Mouse (Mus musculus) cerebellum, adult 11-12 months (tissue): ENCODE data around the gene Med17.

Source experiments
- DNase-seq: peaks from one replicate; pipeline ENCODE4 v3.0.0; 2022

The Med17 gene

GRCm38 (mm10) chr9:15287846-15288245 is 8.1 kb upstream of the Med17 start:
- DNase-seq = no peak

- no peak for DNase-seq
These were observed 5.7 kb upstream of the Med17 start for GRCm38 (mm10) chr9:15285443-15285842.

- DNase-seq = no peak
These were observed 754 bp upstream of the Med17 start for GRCm38 (mm10) chr9:15280491-15280879.

GRCm38 (mm10) chr9:15279139-15279648 is 537 bp downstream of the Med17 start:
- no peak for DNase-seq

GRCm38 (mm10) chr9:15278343-15278742 is 1.4 kb downstream of the Med17 start:
- DNase-seq = no peak

GRCm38 (mm10) chr9:15276855-15277254 is 2.9 kb downstream of the Med17 start:
- no peak for DNase-seq

GRCm38 (mm10) chr9:15273981-15274380 is 5.8 kb downstream of the Med17 start:
- DNase-seq = no peak

GRCm38 (mm10) chr9:15263487-15263886 is 16.2 kb downstream of the Med17 start:
- DNase-seq = peak; percentile 55

- DNase-seq = no peak
These were observed 17.8 kb downstream of the Med17 start for GRCm38 (mm10) chr9:15261980-15262379.

GRCm38 (mm10) chr9:15256214-15256613 is 23.5 kb downstream of the Med17 start:
- no peak for DNase-seq

GRCm38 (mm10) chr9:15254501-15254900 is 25.2 kb downstream of the Med17 start:
- DNase-seq = no peak

GRCm38 (mm10) chr9:15252196-15252595 is 27.5 kb downstream of the Med17 start:
- no peak for DNase-seq

- no peak for DNase-seq
These were observed 29.4 kb downstream of the Med17 start for GRCm38 (mm10) chr9:15250376-15250775.

- no peak for DNase-seq
These were observed 34.2 kb downstream of the Med17 start for GRCm38 (mm10) chr9:15245319-15246075.

- no peak for DNase-seq
These were observed 37.6 kb downstream of the Med17 start for GRCm38 (mm10) chr9:15242130-15242529.

GRCm38 (mm10) chr9:15241596-15241939 is 38.2 kb downstream of the Med17 start:
- DNase-seq = no peak

GRCm38 (mm10) chr9:15240863-15241595 is 38.7 kb downstream of the Med17 start:
- no peak for DNase-seq

GRCm38 (mm10) chr9:15240006-15240405 is 39.7 kb downstream of the Med17 start:
- no peak for DNase-seq

GRCm38 (mm10) chr9:15239042-15239925 is 40.4 kb downstream of the Med17 start, which contains the start of gene Vstm5:
TSS of gene Vstm5 (plus strand) at chr9:15239045.
- no peak for DNase-seq

GRCm38 (mm10) chr9:15238297-15238990 is 41.3 kb downstream of the Med17 start:
- DNase-seq = no peak

- DNase-seq = no peak
These were observed 42.0 kb downstream of the Med17 start for GRCm38 (mm10) chr9:15237516-15238296.

- no peak for DNase-seq
These were observed 43.7 kb downstream of the Med17 start for GRCm38 (mm10) chr9:15235986-15236385.
